Mouse (Mus musculus): Measurements from ENCODE around the gene Mfsd10.
"Not testable (repeated sequence)": the region's sequence is repeated elsewhere in the genome, so short reads cannot be mapped to it uniquely, and the experiment has no call there.

Gene Mfsd10

GRCm38 (mm10) chr5:34607100-34607880 is 29.7 kb downstream of the Mfsd10 start:
- DNase-seq (ENCODE audit: low spot score in 2 of 2) = no peak

- no peak for DNase-seq (ENCODE audit: low spot score in 2 of 2)
These were observed 32.4 kb downstream of the Mfsd10 start for GRCm38 (mm10) chr5:34604576-34604975.

GRCm38 (mm10) chr5:34593202-34593727 is 43.7 kb downstream of the Mfsd10 start:
- no peak for DNase-seq (ENCODE audit: low spot score in 2 of 2)

- DNase-seq (ENCODE audit: low spot score in 2 of 2) = no peak
These were observed 44.3 kb downstream of the Mfsd10 start for GRCm38 (mm10) chr5:34592666-34593065.

- DNase-seq (ENCODE audit: low spot score in 2 of 2) = not testable (repeated sequence)
These were observed 44.8 kb downstream of the Mfsd10 start for GRCm38 (mm10) chr5:34592224-34592623.

GRCm38 (mm10) chr5:34591388-34592004 is 45.5 kb downstream of the Mfsd10 start:
- peak in 1 of 2 experiments; percentile 36 for DNase-seq (ENCODE audit: low spot score in 2 of 2)

- no peak for DNase-seq (ENCODE audit: low spot score in 2 of 2)
These were observed 46.3 kb downstream of the Mfsd10 start for GRCm38 (mm10) chr5:34590702-34591101.

GRCm38 (mm10) chr5:34590059-34590458 is 47.0 kb downstream of the Mfsd10 start:
- DNase-seq (ENCODE audit: low spot score in 2 of 2) = no peak

GRCm38 (mm10) chr5:34587881-34588280 is 49.1 kb downstream of the Mfsd10 start:
- no peak for DNase-seq (ENCODE audit: low spot score in 2 of 2)

GRCm38 (mm10) chr5:34585216-34585615 is 51.8 kb downstream of the Mfsd10 start:
- no peak for DNase-seq (ENCODE audit: low spot score in 2 of 2)

All from right cerebral cortex, postnatal 10 days (tissue).